Mouse (Mus musculus): ENCODE data around the gene Fbxl16.

Gene Fbxl16

GRCm38 (mm10) chr17:25828712-25829557 lies 20.1 kb downstream of the Fbxl16 start, which contains the start of gene Jmjd8:
Gene Jmjd8 (plus strand): TSS chr17:25828867.
- DNase-seq: peak; percentile 89 to 90

DNA sequence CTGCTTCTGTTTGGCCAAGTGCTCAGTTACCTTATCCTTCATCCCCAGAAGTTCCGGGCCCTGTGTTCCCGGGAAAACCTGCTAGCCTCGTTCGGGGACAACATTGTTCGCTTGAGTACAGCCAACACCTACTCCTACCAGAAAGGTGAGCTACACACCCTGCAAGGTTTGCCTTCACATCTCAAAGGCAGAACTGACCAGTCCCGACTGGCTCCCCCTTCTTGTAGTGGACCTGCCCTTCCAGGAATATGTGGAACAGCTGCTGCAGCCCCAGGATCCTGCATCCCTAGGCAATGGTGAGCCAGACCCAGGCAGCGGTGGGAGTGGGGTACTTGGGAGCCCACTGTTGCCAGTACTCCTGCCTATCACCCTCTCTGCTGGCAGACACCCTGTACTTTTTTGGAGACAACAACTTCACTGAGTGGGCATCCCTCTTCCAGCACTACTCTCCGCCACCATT lies 20.7 kb downstream of the Fbxl16 start:
- peak in 1 of 2 experiments; percentile 40 for DNase-seq

- DNase-seq: no peak
Measured at GRCm38 (mm10) chr17:25830200-25830753, 21.4 kb downstream of the Fbxl16 start.

GRCm38 (mm10) chr17:25830806-25831431 lies 22.0 kb downstream of the Fbxl16 start:
- no peak for DNase-seq

DNA sequence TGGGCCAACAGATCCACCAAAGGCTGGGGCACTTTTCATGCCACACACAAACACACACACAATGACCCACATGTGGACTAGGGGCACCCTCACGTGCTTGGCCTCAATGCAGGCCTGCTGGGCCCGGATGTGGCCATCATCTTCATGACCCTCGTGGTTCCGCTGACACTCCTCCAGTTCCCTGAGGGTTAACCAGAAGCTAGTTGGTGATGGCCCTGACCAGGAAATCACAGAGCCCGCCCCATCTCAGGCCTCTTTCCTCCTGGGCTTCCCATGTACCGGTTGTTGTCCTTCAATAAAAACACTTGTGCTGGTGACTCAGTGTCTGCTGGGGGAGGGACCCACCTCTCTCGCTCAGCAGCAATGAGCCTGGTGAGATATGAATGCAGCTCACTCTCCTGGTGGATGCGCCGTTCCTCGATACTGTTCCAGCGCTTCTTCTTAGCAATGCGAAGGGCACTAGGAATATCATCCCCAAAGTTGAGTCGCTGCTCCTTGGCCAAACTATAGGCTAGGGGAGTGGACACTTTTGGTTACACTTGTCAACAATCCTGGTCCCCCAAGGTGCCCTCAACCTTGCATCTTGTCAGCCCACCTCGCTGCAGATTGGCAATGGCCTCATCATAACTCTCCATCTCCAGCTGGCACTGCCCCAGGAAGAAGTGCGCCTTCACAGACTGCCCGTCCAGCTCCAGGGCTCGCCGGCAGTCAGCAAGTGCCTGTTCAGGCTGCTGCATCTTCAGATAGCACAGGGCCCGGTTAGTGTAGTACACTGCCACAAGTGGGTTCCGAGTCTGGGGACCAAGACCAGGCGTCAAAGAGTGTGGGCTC lies 22.8 kb downstream of the Fbxl16 start:
- DNase-seq: peak; percentile 49 to 70

GRCm38 (mm10) chr17:25832436-25833290 lies 23.8 kb downstream of the Fbxl16 start:
- peak; percentile 99 to 100 for DNase-seq

DNA sequence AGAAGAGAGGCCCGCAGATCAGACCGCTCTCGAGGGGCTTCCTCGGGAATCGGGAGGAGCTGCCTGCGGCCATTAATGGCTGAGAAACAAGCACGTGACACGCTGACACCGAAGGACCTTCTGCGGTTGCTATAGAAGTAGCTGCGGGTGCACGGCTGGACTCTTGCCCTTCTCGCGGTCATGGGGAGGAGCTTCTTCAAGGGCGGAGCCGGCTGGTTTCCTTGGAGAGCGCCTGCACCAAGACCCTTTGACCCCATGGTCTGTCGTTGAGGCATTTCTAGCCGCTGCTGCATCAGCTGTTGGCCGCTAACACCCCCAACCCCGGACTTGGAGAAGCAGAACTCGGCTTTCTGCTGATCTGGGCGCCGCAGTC lies 24.4 kb downstream of the Fbxl16 start, which contains the start of gene Stub1:
Stub1 (minus strand) TSS at position 114 of the 373 bp plus-strand sequence.
- DNase-seq: peak in 1 of 2 experiments; percentile 91

- no peak for DNase-seq
Measured at GRCm38 (mm10) chr17:25833961-25834594, 25.2 kb downstream of the Fbxl16 start.

DNA sequence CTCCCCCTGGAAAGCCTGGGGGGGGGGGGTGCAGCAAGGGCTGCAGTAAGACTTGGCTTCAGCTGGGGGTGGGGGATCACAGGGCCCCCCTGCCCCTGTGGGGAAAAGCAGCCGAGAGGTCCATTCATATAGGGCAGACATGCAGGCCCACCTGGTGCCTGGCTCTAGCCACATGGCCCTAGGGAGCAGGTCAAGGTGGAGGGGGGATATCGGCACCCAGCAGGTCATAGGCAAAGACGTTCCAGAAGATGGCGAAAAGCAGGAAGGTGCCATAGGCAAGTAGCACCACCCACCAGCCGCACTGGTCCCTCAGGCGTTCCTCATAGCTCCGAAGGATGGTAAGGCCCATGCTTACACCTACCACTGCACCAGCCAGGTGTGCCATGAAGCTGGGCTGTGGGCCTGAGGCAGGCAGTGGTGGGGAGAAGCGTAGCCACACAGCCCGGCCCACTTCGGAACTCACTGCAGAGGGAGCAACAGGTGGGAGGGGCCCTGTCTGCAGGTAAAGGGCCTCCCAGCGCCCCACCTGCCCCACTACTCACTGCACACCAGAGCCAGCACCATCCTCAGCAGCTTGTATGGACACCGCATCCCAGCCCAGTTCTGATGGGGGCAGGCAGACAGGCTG lies 25.8 kb downstream of the Fbxl16 start:
- DNase-seq: peak in 1 of 2 experiments; percentile 62

DNA sequence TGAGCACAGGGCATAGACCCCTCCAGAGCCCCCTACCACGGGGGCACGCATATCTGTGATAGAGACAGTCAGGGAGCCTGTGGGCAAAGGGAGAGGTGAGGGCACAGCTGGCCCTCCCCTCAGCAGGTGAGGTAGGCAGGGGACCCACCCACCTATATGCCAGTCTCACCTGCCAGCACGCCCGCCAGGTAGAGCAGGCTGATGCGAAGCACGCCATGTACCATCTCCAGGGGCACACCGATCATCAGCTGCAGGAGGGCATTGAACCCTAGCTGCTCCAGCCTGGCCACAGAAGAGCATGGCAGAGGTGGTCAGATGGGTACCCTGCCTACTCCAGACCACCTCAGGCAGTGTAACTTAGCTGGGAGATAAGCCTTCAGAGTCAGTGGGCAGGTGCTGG lies 26.4 kb downstream of the Fbxl16 start:
- no peak for DNase-seq

GRCm38 (mm10) chr17:25835816-25836215 lies 26.9 kb downstream of the Fbxl16 start:
- DNase-seq: no peak

GRCm38 (mm10) chr17:25836397-25837075 lies 27.7 kb downstream of the Fbxl16 start:
- peak; percentile 59 to 61 for DNase-seq

DNA sequence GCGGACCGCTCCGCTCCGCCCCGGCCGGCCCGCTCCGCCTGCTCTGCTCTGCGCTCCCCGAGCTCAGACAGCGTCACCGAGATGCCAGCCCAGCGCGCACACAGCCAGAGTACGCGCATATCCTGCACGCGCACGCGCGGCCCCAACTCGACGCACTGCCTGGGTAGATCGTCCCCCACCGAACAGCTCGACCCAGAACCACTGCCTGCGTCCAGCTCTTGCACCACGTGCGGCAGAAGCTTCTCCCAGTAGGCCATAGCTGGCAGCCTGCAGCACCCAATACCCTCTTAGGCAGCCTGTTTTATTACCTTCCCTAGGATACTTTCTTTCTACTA lies 28.2 kb downstream of the Fbxl16 start, which contains the start of gene Rhbdl1:
Rhbdl1 (minus strand) TSS at position 220 of the 335 bp plus-strand sequence.
- DNase-seq: peak; percentile 90 to 93

GRCm38 (mm10) chr17:25837533-25837932 lies 28.6 kb downstream of the Fbxl16 start:
- no peak for DNase-seq

DNA sequence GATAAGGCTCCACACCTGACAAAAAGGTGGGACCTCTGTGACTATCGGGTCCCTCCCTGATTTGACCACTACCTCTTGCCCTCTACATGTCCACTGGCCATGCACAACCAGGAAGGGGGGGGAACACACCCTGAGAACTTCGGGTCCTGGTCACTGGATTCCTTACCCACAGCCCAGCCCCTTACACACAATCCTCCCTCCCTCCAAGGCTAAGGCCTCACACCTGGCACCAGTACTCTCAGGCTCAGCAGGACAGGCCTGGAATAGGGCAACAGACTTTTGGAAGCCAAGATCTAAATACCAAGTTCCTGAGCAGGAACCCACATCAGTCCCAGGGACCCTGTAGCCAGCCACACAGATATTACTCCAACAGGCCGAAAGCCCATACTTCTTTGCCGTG lies 30.0 kb downstream of the Fbxl16 start:
- DNase-seq: no peak

DNA sequence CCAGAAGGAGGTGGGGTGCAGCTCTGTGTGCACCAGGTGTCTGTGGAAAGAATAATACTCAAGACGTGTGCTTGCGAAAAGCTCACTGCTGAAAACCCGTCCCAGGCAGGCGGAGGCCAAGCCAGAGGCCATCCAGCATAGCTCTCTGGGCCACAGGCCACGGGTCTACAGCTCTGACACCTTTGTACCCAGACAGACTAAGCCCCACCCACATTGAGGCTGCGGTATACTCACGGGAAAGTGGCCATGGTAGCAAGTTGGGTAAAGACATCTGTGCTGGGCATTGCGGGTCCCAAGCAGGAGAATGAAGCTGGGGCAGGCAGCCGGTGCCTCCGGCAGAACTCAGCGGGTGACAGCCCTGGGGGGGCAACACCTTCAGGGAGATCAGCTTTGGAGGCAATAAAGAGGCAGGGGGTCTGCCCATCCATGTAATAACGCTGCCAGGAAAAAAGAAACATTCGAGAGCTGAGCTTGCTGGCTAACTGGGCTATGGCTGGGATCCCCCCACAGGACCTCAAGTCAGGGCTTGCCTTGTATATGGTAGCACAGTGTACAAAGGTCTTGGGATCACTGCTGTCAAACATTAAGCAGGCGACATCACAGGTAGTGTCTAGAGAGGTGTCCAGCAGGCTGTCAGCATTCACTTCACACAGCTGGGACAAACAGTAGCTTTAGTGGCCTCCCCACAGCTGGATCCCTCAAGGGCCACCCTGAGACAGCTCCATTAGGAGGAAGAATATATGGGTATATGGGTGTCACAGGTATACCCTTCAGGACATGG lies 30.8 kb downstream of the Fbxl16 start:
- DNase-seq: no peak

- DNase-seq: no peak
Measured at GRCm38 (mm10) chr17:25840519-25840918, 31.6 kb downstream of the Fbxl16 start.

DNA sequence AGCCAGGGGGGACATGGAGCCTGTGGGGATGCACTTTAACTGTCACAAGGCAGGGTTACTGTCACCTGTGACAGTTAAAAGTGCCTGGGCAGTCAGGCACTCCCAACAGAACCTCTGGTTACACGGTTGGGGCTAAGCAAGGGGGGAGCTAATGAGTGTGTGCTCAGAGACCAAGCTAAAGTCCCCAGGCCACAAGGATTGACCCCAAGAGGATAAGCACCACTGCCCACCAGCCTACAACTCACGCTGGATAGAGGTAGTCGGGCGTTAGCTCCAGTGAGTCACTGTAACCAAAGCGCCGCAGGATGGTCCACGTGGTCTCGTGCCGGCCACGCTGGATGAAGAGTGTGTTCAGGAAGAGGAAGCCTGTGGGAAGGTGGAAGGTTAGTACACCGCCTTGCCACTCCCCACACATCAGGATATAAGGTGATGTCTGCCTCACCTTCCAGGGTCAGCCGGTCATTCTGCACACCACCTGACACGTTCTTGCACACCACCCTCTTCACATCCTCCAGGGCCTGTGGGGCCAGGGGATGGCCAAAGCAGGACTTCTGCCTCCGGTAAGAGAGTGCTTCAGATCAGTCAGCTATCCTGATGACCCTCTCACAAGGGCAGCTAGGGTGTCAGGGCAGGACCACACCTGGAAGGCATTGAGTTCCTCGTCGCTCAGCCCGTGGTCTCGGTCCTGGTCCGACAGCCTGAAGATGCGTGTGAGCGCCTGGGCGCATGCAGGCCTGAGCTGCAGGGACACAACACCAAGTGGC lies 32.4 kb downstream of the Fbxl16 start, which contains the start of gene Gm20683:
Gm20683 (minus strand) TSS at position 647 of the 764 bp plus-strand sequence.
- no peak for DNase-seq
